Mouse (Mus musculus): ENCODE measurements around the gene Ralgapb.

GRCm38 (mm10) chr2:158413240-158413639, 3.6 kb downstream of the Ralgapb start:
- TF ChIP-seq CTCF (IDR thresholded peaks at IDR 0.05; ENCODE audit: low read depth, low read length) (no peak), POLR2A (IDR thresholded peaks at IDR 0.05; ENCODE audit: borderline replicate concordance, low read depth, low read length) (no peak)

All from bone marrow macrophage, adult 2 months (primary cell).